Mouse (Mus musculus) testis, postnatal 14 days (tissue): ENCODE data around the gene Pde4c.

Experiments
- DNase-seq: peaks from one replicate; pipeline ENCODE4 v3.0.0; 2021; ENCODE audit warnings: low spot score

Pde4c gene

DNA sequence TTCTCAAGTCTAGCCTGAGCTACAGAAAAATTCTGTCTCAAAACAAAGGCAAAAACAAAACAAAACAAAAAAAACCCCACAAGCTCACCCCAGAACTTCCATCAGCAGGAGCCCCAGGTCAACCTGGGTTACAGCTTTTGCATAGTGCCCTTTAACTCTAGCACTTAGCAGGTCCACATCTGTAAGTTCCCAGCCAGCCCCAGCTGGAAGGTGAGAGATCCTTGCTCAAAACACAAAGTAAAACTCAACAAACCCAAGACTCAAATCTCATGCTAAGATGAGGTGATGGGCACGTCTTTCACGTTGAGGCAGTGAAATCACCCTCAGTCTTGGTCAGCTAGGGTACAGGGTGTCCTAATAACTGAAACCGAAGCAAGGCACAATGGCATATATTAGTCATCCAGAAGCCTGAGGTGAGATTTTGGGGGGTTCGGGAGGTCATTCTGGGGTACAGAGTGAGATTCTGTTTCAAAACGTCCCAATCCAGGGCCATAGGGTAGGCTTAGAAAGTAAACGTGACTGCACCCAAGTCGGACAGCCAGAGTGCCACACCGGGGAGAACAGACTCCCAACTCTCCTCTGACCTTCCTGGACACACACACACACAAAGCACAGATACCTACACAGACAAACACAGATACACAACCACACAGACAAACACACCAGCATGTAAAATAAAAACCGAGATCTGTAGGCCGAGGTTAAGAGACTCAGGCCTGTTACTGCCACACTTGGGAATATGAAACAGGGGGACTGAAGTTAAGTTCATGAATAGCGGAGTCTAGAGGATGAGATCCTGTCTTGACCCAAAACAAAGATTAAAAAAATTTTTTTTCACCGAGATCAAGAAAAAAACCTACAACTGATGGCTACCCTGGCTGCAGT is 25.9 kb upstream of the Pde4c start:
- no peak for DNase-seq

DNA sequence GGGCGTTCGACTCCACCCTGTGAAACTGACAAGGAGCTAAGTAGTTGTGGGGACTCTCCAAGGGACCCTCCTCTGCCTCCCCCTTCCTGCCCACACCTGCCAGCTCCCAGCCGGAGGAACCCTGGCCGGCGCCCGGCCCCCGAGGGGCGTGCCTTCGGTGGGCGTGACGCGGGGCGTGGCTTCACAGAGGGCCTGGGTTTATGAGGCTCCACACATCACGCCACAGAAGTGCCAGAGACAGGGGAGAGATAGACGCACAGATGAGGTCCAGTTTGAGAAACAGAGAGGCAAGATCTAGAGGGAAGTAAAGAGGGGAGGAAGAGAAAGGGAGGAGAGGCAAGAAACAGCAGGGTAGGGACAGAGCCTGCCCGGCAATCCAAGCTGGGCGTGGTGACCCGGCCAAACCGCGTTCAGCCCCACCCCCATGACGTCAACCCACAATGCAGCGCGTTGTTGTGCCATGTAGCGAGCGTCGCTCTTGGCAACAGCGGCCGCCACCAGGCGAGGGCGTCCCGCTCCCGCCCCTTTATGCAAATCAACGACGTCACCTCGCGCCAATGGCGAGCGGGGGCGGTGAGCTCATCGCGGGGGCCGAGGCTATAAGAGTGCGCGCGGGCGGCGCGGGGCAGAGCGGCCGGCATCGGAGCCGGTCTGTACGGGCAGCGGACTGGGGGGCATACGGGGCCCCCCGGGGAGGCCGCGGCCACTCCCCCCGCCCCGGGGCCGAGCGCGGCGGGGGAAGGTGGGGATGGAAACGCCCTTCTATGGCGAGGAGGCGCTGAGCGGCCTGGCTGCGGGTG is 25.0 kb upstream of the Pde4c start, which contains the start of gene Jund:
Gene Jund (plus strand): TSS at position 640 of the 800 bp plus-strand sequence.
- peak; percentile 99 for DNase-seq

DNA sequence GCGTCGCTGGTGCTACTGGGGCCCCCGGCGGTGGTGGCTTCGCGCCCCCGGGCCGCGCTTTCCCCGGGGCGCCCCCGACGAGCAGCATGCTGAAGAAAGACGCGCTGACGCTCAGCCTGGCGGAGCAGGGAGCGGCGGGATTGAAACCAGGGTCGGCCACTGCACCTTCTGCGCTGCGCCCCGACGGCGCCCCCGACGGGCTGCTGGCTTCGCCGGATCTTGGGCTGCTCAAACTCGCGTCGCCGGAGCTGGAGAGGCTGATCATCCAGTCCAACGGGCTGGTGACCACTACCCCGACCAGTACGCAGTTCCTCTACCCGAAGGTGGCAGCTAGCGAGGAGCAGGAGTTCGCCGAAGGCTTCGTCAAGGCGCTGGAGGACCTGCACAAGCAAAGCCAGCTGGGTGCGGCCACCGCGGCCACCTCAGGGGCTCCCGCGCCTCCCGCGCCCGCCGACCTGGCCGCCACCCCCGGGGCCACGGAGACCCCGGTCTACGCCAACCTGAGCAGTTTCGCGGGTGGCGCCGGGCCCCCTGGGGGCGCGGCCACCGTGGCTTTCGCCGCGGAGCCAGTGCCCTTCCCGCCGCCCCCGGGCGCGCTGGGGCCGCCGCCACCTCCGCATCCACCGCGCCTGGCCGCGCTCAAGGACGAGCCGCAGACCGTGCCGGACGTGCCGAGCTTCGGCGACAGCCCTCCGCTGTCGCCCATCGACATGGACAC is 24.2 kb upstream of the Pde4c start:
- DNase-seq = peak; percentile 64

DNA sequence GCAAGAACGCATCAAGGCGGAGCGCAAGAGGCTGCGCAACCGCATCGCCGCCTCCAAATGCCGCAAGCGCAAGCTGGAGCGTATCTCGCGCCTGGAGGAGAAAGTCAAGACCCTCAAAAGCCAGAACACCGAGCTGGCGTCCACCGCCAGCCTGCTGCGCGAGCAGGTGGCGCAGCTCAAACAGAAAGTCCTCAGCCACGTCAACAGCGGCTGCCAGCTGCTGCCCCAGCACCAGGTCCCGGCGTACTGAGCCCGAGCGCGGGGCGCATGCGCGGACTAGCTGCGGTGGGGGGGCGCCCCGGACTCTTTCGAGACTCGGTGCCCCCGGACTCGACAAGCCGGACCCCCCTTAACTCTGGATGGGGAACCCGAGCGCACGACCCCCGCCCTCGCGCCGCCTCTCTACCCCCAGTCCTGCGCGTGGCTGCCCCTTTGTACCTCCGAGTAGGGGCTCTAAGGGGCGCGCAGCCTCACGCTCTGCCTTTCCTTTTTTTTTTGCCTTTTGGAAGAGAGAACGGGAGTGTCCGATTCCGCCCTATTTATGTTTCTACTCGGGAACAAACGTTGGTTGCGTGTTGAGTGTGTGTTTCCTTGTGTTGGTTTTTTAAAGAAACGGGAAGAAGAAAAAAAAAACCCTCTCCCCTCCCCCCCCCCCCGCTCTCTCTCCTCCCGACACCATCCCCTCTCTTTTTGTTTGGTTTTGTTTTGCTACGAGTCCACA is 23.5 kb upstream of the Pde4c start:
- peak; percentile 75 for DNase-seq

DNA sequence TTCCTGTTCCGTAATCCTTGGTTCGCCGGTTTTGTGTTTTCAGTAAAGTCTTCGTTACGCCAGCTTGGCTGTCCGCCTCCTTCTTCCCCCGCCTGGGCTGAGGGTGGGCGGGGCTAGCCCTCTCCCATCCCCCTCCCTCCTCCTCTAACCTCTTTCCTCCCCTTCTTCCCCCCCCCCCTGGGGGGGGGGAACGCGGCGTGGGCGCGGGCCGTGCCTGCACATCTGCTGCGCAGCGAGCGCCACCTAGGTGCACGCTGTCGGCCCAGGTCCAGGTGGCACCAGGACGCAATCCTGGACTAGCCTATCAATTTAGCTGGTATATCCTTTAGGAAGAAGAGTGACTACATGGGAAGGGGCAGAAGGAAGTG is 23.0 kb upstream of the Pde4c start:
- DNase-seq = peak; percentile 84

DNA sequence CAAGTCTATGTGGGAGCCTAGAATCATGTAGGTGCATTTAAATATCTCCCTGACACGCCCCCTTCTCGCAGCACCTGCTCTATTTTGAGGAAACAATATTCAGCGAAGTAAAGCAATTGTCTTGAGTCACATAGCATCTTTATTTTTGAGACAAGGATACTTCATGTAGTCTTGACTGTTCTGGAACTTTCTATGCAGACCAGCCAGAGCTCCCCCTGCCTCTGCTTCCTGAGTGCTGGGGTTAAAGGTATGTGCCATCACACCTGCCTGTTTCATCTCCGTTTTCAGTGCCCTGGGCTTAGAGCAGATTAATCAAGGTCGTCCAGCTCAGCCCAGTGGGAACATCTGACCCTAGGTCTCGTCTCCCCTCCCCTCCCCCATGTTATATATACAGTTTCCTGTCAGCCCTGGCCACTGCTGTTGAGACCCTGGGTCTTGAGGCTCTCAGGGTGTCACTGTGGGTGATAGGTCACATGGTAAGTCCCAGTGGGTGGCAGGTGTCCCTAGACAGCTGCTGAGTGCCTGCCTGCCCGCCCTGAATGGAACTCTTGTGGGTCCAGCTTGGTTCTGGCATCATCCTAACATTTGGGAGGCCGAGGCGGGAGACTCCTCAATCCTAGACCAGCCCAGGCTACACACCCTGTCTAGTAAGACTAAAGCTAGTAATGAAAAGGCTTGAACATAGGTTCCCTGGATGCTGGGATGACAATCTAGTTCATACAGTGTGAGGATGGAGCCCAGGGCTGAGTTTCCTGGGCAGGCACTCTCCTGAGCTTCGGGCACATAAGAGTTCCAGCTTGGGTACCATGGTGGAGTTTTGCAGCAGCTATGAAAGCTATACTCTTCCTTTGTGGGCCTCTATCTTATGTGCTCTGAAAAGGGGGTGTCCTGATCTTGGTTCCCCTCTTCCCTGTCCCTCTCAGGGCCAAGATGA is 22.2 kb upstream of the Pde4c start:
- DNase-seq = no peak

DNA sequence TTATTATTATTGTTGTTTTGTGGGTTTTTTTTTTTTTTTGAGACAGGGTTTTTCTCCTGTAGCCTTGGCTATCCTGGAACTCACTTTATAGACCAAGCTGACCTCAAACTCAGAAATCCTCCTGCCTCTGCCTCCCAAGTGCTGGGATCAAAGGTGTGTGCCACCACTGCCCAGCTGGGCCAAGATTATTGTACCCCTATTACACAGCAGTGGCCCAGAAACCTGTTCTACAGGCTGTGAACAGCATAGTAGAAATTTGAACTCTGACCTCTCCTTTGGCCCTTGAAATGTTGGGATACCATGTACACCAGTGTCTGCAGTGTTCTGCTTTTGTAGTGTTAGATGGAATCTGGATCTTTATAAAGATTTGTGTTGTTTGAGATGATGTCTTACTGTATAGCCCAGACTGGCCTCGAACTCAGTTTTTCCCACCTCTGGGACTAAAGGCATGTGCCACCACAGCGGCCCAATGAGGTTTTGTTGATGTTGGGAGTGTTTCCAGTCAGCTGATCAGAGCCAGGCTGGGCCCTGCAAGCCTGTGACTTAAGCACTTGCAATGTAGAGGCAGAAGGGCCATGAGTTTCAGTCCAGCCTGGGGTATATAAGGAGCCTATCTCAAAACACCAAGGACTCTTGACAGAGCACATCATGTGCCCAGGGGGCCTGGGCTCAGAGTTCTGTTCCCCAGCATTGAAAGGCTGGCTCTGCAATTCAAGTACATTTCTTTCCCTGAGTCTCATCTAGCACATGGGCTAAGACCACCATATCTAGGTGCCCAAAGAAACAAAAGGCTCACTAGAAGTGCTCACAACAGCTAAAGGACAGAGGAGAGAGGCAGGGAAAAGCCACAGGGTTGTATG is 21.3 kb upstream of the Pde4c start:
- DNase-seq = no peak

DNA sequence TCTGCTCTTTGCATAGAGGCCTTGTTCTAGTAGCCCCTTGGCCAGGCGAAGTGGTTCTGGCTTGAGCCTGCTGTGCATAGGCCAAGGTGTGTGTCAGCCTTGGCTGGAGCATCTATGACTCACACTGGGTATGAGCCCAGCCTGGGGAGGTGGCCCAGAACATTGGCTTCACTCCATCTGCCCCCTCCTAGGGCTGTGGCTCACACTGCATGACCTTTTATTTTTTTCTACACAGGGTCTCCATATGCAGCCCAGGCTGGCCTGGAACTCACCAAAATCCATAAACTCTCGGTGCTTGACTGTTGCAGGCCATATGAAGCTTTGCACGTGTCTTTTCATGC is 20.7 kb upstream of the Pde4c start:
- no peak for DNase-seq

DNA sequence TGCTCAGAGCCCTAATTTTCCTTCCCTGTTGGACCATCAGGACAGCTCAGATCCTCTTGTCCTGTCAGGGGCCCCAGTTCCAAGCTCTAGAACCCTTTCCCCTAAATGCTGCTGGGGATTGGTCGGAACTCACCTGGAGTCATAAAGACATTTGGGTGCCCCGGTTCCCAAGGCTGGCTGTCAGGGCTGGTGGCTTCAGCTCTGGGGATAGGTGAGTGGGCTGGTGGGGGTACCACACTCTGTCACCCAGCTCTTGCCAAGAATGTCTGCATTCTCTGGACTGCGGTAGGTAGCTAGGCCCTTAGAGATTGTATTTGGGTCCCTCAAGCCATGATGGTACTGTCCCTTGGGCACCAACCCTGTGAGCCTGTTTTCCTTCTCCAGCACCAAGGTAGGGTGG is 20.2 kb upstream of the Pde4c start, which contains the start of gene Iqcn:
Gene Iqcn (plus strand): TSS at position 171 of the 400 bp plus-strand sequence.
- DNase-seq = no peak

DNA sequence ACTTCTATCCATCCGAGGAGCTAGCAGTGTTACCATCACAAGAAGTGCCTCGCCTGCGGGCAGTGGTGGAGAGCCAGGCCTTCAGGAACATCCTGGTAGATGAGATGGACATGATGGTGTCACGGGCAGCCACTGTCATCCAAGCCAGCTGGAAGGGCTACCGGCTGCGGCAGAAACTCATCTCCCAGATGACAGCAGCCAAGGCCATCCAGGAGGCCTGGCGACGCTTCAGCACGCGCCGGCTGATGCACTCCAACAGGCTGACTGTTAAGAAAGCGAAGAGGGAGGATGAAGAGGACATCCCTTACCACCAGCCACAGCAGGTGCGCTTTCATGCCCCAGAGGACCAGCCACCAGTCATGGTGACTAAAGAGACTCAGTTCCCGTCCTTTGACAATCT is 15.2 kb upstream of the Pde4c start:
- no peak for DNase-seq

DNA sequence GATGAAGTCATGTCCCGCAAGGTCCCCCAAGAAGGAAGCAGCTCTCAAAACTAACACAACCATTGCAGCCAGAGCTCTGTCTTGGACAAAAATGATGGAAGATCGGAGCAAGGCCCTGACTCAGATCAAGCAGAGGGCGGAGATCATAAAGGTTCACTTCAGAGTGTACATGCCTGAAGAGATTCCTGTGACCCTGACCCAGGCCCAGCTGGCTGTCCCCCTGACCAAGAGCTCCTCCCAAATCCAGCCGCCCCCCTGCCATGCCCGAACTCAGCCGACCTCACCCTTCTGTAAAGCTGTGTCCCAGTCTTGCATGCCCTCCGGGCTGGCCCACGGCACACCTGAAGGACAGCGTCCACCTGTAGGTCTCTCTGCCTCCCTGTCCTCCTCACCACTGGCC is 13.7 kb upstream of the Pde4c start:
- DNase-seq = no peak

DNA sequence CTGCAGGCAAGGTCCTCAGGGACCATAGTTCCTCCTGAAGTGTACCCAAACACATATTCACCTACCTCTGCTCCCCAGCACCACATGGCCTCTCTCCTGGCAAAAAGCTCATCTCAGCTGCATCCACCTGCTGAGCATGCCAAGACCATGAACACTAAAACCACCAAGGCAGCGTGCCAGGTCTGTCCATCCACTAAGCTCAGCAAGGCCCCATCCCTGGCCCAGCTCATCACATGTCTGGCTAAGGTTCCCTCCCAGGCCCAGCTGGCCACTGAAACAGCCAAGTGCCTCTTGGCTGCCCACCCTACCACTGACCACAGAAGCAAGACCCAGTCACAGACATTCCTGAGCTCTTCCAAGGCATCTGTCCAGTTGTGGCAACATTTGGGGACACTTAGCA is 13.2 kb upstream of the Pde4c start:
- no peak for DNase-seq

DNA sequence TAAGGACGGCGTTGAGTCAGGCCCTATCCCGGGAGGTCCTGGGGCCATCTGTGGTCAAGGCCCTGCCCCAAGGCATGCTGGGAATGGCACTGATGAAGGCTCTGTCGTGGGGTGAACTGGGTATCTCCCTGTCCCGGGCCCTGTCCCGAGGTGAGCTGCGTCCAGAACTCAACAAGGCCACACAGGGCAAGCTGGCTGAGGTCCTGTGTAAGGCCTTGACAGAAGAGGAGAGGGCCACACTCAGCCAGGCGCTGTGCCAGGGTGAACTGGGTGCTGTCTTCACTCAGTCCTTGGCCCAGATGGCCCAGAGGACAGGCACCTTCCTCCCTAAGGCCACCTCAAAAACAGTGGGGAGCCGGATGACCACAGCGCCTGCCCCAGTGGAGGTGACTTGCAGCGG is 12.5 kb upstream of the Pde4c start:
- no peak for DNase-seq

DNA sequence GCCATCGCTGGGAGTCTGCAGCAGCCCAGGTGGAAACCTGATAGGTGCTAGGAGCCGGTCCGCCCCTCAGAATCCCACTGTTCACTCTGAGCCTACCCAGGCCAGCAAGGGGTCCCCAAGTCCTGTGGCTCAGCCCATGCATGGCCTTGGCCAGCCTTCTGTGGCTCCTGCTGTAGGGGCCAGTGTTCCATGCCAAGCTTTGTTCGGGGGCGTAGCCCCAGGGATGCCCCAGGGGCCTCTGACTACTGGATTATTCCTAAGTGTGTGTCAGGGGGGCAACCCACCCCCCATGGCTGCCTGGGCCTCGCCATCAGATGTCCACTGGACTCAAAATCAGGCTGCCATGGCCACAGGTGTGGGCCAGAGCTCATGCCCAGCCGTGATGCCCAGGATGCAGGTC is 9.5 kb upstream of the Pde4c start:
- no peak for DNase-seq

DNA sequence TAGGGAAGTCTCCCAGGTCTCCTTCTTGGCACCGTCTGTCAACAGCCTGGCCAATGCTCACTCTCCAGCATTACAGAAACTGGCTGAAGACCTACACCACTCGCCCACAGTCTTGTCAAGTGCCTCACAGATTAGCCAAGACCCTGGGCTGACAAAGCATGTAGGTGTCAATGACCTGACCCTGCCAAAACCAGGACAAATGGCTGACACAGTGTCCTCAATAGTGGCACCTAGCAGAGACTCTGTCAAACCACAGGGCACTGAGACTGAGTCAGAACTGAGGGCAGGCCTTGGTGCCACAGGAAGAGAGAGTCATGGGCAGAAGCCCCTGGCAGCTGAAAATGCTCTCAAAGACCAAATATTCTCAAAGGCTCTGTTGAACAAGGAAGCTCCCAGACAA is 8.4 kb upstream of the Pde4c start:
- DNase-seq = no peak

DNA sequence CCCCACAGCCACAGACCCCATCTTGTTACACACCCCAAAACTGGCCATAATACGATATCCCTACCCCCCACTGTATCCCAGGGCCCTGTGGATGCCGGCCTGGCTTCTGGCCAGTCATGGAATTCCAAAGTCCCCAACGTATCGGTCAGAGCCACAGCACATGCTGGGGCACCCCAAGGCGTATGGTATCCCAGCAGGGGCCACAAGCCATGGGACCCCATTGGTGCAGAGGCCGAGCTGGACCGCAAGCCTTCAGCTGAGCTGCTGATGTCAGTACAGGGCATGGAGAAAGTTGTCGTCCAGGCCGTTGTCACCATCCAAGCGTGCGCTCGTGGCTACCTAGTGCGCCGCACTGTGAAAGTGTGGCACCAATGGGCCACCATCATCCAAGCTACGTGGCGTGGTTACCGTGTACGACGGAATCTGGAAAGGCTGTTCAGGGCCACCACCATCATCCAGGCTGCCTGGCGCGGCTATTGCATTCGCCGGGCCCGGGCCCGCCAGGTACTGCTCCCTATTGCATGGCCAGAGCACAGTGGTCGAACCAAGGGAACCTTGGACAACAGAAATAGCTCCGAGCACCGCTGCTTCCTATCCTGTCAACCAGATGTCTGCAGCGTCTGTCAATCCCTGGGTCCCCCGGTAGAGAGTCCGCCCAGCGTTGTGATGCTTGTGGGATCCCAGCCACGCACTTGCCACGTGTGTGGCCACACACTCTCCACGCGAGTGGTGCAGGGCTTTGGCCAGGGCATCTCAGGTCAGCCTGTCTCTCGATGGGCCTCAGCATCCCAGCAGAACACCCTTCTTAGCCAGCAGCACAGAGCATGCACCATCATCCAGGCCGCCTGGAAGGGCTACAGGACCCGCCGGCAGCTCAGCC is 6.8 kb upstream of the Pde4c start:
- DNase-seq = no peak

DNA sequence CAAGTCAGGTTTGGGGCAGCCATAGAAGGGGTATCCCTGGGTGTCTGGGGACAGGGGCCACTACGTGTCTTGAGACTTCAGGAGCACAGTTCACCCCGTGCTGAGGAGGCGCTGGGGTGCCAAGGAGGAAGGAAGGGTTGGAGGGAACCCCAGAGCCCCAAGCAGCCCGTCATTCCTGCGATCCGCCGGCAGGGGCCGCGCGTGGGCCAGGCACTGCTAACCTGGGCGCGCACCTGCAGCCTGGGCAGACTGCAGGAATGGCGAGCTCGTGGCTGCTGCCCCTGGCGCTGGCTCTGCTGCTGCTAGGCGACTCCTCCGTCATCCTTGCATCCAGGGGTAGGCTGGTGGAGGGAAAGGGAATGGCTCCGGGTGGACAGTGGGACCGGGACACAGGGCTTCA is 5.2 kb upstream of the Pde4c start, which contains the start of gene Gm3336:
Gene Gm3336 (plus strand): TSS at position 247 of the 400 bp plus-strand sequence.
- peak; percentile 72 for DNase-seq

DNA sequence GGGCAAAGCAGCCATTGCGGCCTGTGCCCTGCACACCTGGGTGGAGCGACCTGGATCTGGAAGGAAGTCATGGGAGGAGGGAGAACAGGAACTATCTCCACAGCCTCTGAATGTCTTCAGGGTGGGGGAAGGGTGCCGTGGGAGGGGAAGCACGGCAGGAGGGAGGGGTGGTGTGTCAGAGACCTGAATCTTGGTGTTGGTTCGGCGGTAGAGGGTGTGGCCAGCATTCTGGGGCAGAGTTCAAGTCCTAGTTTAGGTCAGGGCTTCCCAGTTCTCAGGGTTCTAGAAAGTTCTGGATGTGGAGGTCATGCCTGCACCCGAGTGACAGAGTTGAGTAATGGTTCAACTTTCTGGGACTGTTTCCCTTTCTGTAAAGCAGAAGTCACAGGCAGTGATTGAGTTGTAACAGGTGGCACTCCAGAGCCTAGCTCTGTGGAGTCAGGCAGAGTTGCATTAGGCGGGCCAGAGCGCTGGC is 3.7 kb upstream of the Pde4c start:
- no peak for DNase-seq

DNA sequence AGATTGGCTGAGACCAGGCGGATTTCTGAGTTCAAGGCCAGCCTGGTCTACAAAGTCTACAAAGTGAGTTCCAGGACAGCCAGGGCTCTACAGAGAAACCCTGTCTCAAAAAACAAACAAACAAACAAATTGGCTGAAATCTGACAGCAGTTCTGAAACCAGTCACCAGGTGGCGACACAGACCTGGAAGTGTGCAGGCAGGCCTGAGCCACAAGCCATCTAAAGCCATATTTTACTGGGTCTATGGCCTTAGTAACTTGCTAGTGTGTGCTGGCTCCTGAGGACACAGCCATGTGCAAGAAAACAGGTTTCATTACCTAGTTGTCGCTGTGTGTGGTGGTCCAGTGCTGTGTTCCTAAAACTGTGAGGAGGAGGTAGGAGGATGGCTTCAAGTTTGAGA is 2.8 kb upstream of the Pde4c start:
- no peak for DNase-seq
